Mouse (Mus musculus) cerebellum, adult 2 months (tissue): ENCODE measurements around the gene Pxdn.

Experiments
- CTCF ChIP-seq: fragments of 200-500 bp; IDR thresholded peaks from 2 replicates; pipeline ENCODE4 v1.5.1; 2011; ENCODE audit warnings: low read depth, mild to moderate bottlenecking, control low read depth, low read length, moderate library complexity, borderline replicate concordance; ENCODE audit not compliant: insufficient read depth
- POLR2A ChIP-seq: fragments of 200-500 bp; IDR thresholded peaks from 2 replicates; pipeline ENCODE4 v1.6.1; 2011; ENCODE audit warnings: low read length, control low read depth, borderline replicate concordance; ENCODE audit not compliant: insufficient read depth

DNA sequence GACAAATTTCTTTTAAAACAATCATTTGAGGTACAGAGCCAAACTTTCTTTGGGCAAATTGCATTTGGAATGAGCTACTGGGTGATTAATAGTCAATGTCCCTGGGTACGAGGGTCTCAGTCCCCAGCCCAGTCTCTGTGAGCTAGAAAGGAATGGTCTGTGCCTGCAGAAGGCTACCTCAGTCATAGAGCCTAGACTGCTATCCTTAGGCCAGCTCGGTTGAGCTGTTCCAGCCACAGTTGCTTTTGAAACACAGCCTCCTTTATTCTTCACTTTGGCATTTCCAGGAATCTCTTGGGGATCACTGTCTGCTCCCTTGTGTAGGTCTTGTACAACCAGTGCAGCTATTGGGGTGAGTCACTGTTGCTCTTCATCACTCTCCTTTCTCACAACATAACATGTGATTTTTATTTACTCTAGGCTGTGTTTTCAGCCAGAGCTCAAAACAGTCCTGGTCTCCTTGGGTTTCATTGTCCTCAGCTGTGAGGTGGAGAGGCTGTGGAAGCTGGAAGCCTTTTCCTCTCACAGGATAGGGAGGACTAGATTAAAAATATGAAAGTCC, 86.9 kb downstream of the Pxdn start:
- TF ChIP-seq CTCF (no peak), POLR2A (no peak)
